Mouse (Mus musculus): Measurements from ENCODE around the gene Nat8f3. TPM values are rescaled to one million over a fixed set of nuclear protein-coding genes. Genes with fewer than 3 reads are reported as not detected.
"Not testable (repeated sequence)": the region's sequence is repeated elsewhere in the genome, so short reads cannot be mapped to it uniquely, and the experiment has no call there.

The Nat8f3 gene
- polyA plus RNA-seq, 1 experiment, result not detected

DNA sequence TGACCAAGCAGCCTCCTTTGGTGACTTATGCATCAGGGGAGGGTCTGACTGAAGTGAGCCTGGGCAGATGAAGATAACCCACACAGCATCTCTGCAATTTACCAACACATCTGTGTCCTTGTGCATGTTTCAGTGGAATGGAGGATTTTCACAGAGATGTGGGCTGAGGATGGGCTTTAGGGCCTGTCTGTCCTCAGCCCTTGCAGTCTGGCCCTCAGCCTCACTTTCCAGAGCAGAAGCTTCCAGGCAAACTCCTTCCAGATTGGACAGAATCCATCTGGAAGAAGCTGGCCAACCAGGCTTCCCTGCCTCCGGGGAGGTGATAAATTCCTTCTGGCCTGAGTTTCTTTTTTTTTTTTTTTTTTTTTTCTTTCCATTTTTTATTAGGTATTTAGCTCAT is 55.9 kb downstream of the Nat8f3 start:
- H3K79me2 ChIP-seq (ENCODE audit: control insufficient read depth, insufficient read depth); H3ac ChIP-seq (ENCODE audit: control insufficient read depth, insufficient read length, low read depth); H3K4me3 ChIP-seq (ENCODE audit: insufficient read depth, poor library complexity, severe bottlenecking); H3K36me3 ChIP-seq (ENCODE audit: control insufficient read depth, insufficient read depth); H3K79me3 ChIP-seq (ENCODE audit: low read depth); H3K27me3 ChIP-seq (ENCODE audit: control insufficient read depth, insufficient read depth, insufficient read length): not testable (repeated sequence)

DNA sequence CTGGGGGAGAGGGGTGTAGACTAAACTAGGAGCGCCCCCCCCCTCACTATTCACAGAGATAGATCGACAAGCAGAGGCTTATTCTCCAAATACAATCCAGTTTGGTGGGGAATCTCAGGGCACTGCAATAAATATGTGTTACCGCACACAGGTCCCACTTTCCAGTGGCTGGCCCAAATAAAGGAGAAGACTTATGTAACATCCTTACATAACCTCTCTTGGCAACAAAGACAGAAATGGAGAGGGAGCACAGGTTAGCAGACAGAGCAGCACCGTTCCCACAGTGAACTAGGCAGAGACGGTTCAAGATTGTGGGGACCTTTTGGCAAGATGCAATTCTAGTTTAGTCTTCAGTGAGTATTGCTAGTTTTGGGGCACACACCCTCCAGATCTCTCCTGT is 56.3 kb downstream of the Nat8f3 start:
- H3K4me3 ChIP-seq (ENCODE audit: insufficient read depth, poor library complexity, severe bottlenecking); H3K79me2 ChIP-seq (ENCODE audit: control insufficient read depth, insufficient read depth); H3ac ChIP-seq (ENCODE audit: control insufficient read depth, insufficient read length, low read depth); H3K36me3 ChIP-seq (ENCODE audit: control insufficient read depth, insufficient read depth); H3K79me3 ChIP-seq (ENCODE audit: low read depth); H3K27me3 ChIP-seq (ENCODE audit: control insufficient read depth, insufficient read depth, insufficient read length): not testable (repeated sequence)

DNA sequence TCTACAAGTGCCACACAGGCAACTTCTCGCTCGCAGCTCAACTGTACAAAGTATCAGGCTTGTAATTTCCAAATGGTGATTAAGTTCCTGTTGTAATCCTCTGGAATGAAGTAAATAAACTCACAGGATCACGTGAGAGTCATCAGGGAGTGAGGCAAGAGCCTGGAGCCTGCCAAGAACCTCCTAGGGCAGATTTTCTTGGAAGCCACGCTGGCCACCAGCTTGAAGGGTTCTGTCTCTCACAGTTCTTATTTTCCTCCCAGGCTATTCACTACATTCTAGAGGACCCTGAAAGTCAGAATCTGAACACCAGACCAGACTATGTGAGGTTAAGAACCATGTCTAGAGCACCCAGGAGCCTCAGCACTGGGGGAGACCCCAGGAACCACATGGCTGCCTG is 63.6 kb downstream of the Nat8f3 start:
- not testable (repeated sequence) for H3ac ChIP-seq (ENCODE audit: control insufficient read depth, insufficient read length, low read depth); H3K79me3 ChIP-seq (ENCODE audit: low read depth); H3K36me3 ChIP-seq (ENCODE audit: control insufficient read depth, insufficient read depth); H3K4me3 ChIP-seq (ENCODE audit: insufficient read depth, poor library complexity, severe bottlenecking); H3K79me2 ChIP-seq (ENCODE audit: control insufficient read depth, insufficient read depth); H3K27me3 ChIP-seq (ENCODE audit: control insufficient read depth, insufficient read depth, insufficient read length)

Small RNA genes within 50 kb of the gene (microRNA-seq; reads per million reads assigned to microRNA genes)
- not detected for gene Gm27317 (ENCODE audit: borderline microRNAs expressed)
- gene Mir6375 (ENCODE audit: borderline microRNAs expressed), result not detected

Other genes starting within 250 kb of the Nat8f3 start
- 1.4 TPM for gene Alms1, start 178.2 kb downstream of the Nat8f3 start, polyA plus RNA-seq (2012; fragmentation: generic; extraction: Trizol)
- gene Nat8f7, start 52.5 kb downstream of the Nat8f3 start, polyA plus RNA-seq (2012; fragmentation: generic; extraction: Trizol), result not detected
- gene Nat8f6, start 55.2 kb upstream of the Nat8f3 start, polyA plus RNA-seq (2012; fragmentation: generic; extraction: Trizol), result not detected
- not detected for gene Nat8f5, start 55.2 kb upstream of the Nat8f3 start, polyA plus RNA-seq (2012; fragmentation: generic; extraction: Trizol)
- not detected for gene Nat8, start 66.3 kb upstream of the Nat8f3 start, polyA plus RNA-seq (2012; fragmentation: generic; extraction: Trizol)
- gene Nat8f2, start 103.4 kb upstream of the Nat8f3 start, polyA plus RNA-seq (2012; fragmentation: generic; extraction: Trizol), result not detected
- 0.04 TPM for gene Nat8f4, start 139.1 kb upstream of the Nat8f3 start, polyA plus RNA-seq (2012; fragmentation: generic; extraction: Trizol)
- gene Tprkb, start 146.1 kb upstream of the Nat8f3 start, polyA plus RNA-seq (2012; fragmentation: generic; extraction: Trizol), result 25.6 TPM
- gene Nat8f1, start 149.9 kb upstream of the Nat8f3 start, polyA plus RNA-seq (2012; fragmentation: generic; extraction: Trizol), result 1.8 TPM
- gene Dusp11, start 195.9 kb upstream of the Nat8f3 start, polyA plus RNA-seq (2012; fragmentation: generic; extraction: Trizol), result 14.5 TPM